Mouse (Mus musculus) erythroblast, embryonic 14.5 days (primary cell): ENCODE results near the gene Rnf207. TPM values are rescaled to one million over a fixed set of nuclear protein-coding genes. Genes with fewer than 3 reads are reported as not detected.
A peak's percentile ranks its signal among the peaks of the same experiment; 100 is the strongest.

Source experiments
- H3K27me3 ChIP-seq: 2 replicates; pipeline ENCODE4 v1.6.1; 2012; ENCODE audit warnings: inconsistent platforms; ENCODE audit not compliant: control insufficient read depth
- H3K36me3 ChIP-seq: 2 replicates; pipeline ENCODE4 v1.6.1; 2012; ENCODE audit warnings: mild to moderate bottlenecking, inconsistent platforms; ENCODE audit not compliant: control insufficient read depth
- H3K4me1 ChIP-seq: 2 replicates; pipeline ENCODE4 v1.6.1; 2012; ENCODE audit warnings: inconsistent platforms; ENCODE audit not compliant: control insufficient read depth
- H3K4me3 ChIP-seq: replicated peaks from 2 replicates; pipeline ENCODE3; 2012; ENCODE audit warnings: moderate library complexity, mild to moderate bottlenecking, inconsistent platforms
- H3K9me3 ChIP-seq: 2 replicates; pipeline ENCODE4 v1.6.1; 2012; ENCODE audit warnings: low read length, inconsistent platforms, mixed read lengths; ENCODE audit not compliant: control insufficient read depth
- GATA1 ChIP-seq: IDR thresholded peaks from 2 replicates; pipeline ENCODE4 v1.6.1; 2012; ENCODE audit warnings: low read length, inconsistent platforms, mixed read lengths
- TAL1 ChIP-seq: IDR thresholded peaks from 3 replicates; pipeline ENCODE4 v1.6.1; 2012; ENCODE audit warnings: low read length, inconsistent platforms, mixed read lengths
- polyA plus RNA-seq: library from polyadenylated mRNA; stranded (reverse); fragments of >175 nt; gene quantifications from 2 replicates; pipeline ENCODE4 v1.2.3, GENCODE M21; 2012

Rnf207 gene
- polyA plus RNA-seq, 1 experiment: 0.01 TPM

DNA sequence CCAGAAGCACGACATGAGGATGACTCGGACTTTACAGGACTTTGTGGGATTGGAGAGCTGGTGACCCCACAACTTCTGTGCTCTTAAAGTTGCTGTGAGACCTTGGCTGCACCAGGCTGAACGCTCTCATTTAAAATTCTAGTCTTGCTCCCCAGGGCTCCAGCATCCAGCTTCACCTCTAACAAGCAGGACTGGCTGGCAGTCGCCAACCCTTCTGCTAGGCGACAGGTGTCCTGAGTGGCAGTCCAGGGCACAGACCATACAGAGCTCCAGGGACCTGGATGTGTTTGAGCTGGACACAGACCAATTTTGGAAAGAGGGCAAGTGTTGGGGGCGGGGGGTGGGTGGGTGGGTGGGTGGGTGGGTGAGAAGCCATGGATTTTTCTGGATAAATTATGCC is 19.0 kb upstream of the Rnf207 start:
- peaks cover 62% of the 10 kb centered on the region for H3K27me3 ChIP-seq
- peaks cover 4% of the 10 kb centered on the region for H3K4me1 ChIP-seq
- H3K4me3 ChIP-seq: no peak overlapping the region
- TF ChIP-seq GATA1: no peak
- TF ChIP-seq TAL1: no peak
- H3K9me3 ChIP-seq: no peaks in the 10 kb centered on the region
- peaks cover 32% of the 10 kb centered on the region for H3K36me3 ChIP-seq

DNA sequence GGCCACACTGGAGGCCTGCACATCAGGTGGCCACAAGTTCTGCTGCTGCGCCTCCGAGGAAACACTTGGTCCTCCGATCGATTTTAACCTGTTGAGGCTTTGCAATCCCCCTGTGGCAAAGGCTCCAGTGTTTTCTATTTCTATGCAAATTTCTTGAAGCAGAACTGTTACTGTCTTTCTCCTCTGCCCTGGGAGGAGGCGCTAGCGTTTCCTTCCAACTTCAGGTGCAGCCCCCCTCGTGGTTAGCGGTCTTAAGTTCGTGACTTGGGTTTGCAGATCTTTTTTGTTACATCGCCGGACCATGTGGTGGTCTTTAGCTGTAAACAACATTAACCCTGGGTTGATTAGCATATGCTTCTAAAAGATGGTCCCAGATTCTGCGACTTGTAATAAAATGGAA is 14.8 kb upstream of the Rnf207 start:
- Histone ChIP-seq H3K9me3 (no peaks in the 10 kb centered on the region), H3K4me3 (no peak overlapping the region), H3K27me3 (peaks cover 25% of the 10 kb centered on the region), H3K36me3 (peaks cover 74% of the 10 kb centered on the region), H3K4me1 (peaks cover 14% of the 10 kb centered on the region)
- TF ChIP-seq TAL1: no peak
- TF ChIP-seq GATA1: no peak

GRCm38 (mm10) chr4:152332952-152333351 is 14.2 kb upstream of the Rnf207 start:
- TF ChIP-seq GATA1: no peak
- no peak overlapping the region for H3K4me3 ChIP-seq
- peaks cover 78% of the 10 kb centered on the region for H3K36me3 ChIP-seq
- H3K4me1 ChIP-seq: peaks cover 16% of the 10 kb centered on the region
- H3K9me3 ChIP-seq: no peaks in the 10 kb centered on the region
- H3K27me3 ChIP-seq: peaks cover 19% of the 10 kb centered on the region

DNA sequence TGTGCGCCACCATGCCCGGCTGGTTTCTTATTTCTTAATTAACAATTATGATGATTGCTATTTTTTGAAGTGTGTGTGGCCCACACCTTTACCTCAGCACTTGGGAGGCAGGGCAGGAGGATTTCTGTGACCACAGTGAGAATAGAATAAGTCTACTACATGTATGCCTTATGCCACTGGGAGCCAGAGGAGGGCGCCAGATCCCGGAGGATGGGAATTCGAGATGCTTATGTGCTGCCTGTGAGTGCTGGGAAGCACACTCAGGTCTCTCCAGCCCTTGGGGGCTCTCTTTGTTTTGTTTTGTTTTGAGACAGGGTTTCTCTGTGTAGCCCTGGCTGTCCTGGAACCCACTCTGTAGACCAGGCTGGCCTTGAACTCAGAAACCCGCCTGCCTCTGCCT is 9.9 kb upstream of the Rnf207 start:
- Histone ChIP-seq H3K4me3 (no peak overlapping the region), H3K36me3 (peaks cover 63% of the 10 kb centered on the region), H3K4me1 (peaks cover 55% of the 10 kb centered on the region), H3K27me3 (no peaks in the 10 kb centered on the region), H3K9me3 (no peaks in the 10 kb centered on the region)
- TF ChIP-seq GATA1 (no peak), TAL1 (no peak)

- peaks cover 55% of the 10 kb centered on the region for H3K4me1 ChIP-seq
- H3K4me3 ChIP-seq: peak overlapping the region; percentile 97
- H3K36me3 ChIP-seq: peaks cover 41% of the 10 kb centered on the region
- H3K27me3 ChIP-seq: peaks cover 5% of the 10 kb centered on the region; the same call in 1 of the 2 replicates
- no peak for TF ChIP-seq GATA1
- H3K9me3 ChIP-seq: no peaks in the 10 kb centered on the region
Measured at GRCm38 (mm10) chr4:152326543-152326942, 7.8 kb upstream of the Rnf207 start.

DNA sequence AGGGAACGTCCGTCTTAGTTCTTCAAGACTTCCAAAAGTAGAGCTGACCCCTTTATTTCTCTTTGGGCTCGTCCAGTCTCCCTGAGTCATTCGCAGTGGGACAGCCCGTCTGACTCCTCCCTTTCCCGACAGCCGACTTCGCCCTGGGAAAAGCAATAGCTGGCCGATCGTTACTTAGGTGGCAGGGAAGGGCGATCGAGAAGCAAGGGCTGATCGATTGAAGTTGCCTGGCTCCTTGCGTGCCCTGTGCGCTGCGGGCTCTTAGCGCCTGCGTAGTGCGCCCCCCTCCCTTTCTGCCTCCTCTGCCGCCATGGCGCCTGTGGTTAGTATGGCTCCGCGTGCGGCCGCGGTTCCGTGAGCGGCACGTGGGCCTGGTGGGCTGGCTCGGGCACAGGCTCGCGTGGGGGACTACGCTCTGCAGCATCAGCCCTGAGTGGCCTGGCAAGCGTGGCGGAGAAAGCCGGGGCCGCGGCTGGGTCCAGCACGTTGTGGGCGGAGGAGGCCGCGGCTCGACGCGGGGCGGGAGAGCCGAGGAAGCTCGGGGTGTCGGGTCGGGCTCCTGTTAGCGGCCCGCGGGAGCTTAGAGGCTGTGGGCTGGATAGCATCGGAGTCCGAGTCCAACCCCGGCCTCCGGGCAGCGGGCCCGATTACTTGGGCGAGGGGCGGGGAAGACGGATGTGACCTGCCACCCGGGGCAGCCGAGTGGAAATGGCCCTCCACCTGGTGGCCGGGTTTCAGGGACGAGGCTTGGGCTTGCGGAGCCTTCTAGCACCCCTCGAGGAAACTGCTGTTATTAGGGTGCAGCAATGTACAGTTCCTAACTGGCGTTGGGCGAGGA is 7.0 kb upstream of the Rnf207 start, which contains the start of gene Rpl22:
Rpl22 (plus strand) TSS at position 169 of the 838 bp plus-strand sequence.
- peaks cover 55% of the 10 kb centered on the region for H3K4me1 ChIP-seq
- peak within 1 kb of the TSS; percentile 97 for H3K4me3 ChIP-seq
- H3K9me3 ChIP-seq: no peaks in the 10 kb centered on the region
- peaks cover 7% of the 10 kb centered on the region; the same call in 1 of the 2 replicates for H3K27me3 ChIP-seq
- peaks cover 34% of the 10 kb centered on the region for H3K36me3 ChIP-seq
- TF ChIP-seq TAL1 (no peak), GATA1 (no peak)

DNA sequence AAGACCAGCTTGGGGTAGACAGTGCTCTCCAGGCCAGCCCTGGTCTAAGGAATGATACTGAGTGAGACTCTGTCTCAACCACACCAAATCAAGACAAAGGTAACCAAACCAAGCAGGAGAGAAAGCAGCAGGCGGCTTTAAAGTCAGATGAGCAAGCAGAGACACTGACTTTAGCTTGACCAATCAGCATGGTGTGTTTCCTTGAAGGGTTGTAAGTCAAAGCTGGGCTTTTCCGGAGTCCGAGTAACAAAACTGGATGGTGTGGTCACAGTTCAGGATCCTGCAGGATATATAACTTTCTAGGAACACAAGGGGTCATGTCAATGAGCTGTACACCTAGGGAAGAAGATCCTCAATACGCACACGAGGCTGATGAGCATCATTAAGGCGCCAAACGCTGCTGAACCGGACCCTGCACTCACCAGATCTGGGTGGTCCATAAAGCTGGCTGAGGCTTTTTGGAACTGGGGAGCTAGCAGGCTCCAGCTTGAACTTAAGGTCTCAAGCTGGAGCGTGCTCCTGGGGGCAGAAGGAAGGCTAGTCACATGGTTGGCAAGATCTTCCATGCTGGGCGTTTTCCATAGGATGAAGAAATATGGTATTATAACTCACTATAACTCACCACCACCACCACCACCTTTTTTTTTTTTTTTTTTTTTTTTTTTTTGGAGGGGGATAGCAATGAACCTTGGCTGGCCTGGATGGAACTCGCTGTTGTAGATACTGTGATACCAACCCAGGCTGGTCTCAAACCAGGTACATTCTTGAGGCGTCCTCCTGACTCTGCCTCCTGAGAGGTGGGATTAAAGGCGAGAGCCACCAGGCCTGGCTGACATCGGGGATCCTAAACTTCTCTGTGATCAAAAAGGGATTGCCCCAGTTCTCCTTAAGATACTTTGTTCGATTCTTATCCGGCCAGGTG is 6.1 kb upstream of the Rnf207 start:
- Histone ChIP-seq H3K9me3 (no peaks in the 10 kb centered on the region), H3K4me1 (peaks cover 49% of the 10 kb centered on the region), H3K36me3 (peaks cover 25% of the 10 kb centered on the region), H3K27me3 (peaks cover 7% of the 10 kb centered on the region; the same call in 1 of the 2 replicates), H3K4me3 (peak overlapping the region; percentile 97)
- TF ChIP-seq TAL1 (no peak), GATA1 (no peak)

DNA sequence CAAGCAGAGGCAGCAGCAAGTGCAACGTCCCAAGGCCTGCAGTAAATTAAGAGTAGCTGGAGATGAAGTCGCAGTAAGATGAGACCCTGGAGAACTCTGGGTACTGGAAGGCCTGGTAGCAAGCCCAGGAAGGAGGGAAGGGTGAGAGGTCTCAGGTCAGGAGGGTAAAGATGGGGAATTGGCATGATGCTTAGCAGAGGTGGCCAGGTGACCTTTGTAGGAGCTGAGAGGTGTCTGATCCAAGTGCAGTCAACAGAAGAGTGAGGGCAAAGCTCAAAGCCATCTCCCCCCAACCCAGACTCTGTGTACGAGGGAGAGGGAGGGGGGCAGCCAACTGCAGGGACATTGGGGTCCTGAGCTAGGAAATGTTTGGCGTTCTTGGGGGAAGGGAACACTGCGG is 2.7 kb upstream of the Rnf207 start:
- no peak for TF ChIP-seq GATA1
- TF ChIP-seq TAL1: no peak
- H3K9me3 ChIP-seq: no peaks in the 10 kb centered on the region
- no peaks in the 10 kb centered on the region for H3K36me3 ChIP-seq
- peaks cover 33% of the 10 kb centered on the region for H3K27me3 ChIP-seq
- H3K4me1 ChIP-seq: peaks cover 32% of the 10 kb centered on the region
- no peak overlapping the region for H3K4me3 ChIP-seq

- Histone ChIP-seq H3K4me3 (no peak overlapping the region), H3K27me3 (peaks cover 71% of the 10 kb centered on the region)
- TF ChIP-seq GATA1: no peak
Measured at GRCm38 (mm10) chr4:152317631-152318033, 1.2 kb downstream of the Rnf207 start.

More at GRCm38 (mm10) chr4:152317631-152318033, 1.2 kb downstream of the Rnf207 start:
- H3K4me1 ChIP-seq: peaks cover 17% of the 10 kb centered on the region
- H3K9me3 ChIP-seq: no peaks in the 10 kb centered on the region; the same call in 1 of the 2 replicates
- no peaks in the 10 kb centered on the region for H3K36me3 ChIP-seq
